Mouse (Mus musculus) thymus, adult 18-20 months (tissue): ENCODE results near the gene Wdr90.

Experiments
- DNase-seq, 2 experiments: peaks; one replicate each; pipeline ENCODE4 v3.0.0; 2022; ENCODE audit warnings: mixed read lengths in 2 of 2

Wdr90 gene

GRCm38 (mm10) chr17:25801029-25801428 is 60.3 kb downstream of the Wdr90 start:
- DNase-seq = peak in 1 of 2 experiments; percentile 56

GRCm38 (mm10) chr17:25796951-25797369 is 64.3 kb downstream of the Wdr90 start, which contains the start of gene Metrn:
Metrn (minus strand) TSS chr17:25797136.
- peak; percentile 84 to 87 for DNase-seq

GRCm38 (mm10) chr17:25796211-25796771 is 65.0 kb downstream of the Wdr90 start:
- DNase-seq = no peak

GRCm38 (mm10) chr17:25795609-25796092 is 65.7 kb downstream of the Wdr90 start, which contains the start of gene AC134908.4:
AC134908.4 (minus strand) TSS chr17:25795659.
- DNase-seq = no peak

- DNase-seq = no peak
Measured at GRCm38 (mm10) chr17:25794998-25795397, 66.3 kb downstream of the Wdr90 start.
